Mouse (Mus musculus): ENCODE measurements at regions not wholly inside any gene's neighbourhood (a gene's known extent, or its start where the extent isn't known, plus 50 kb on each side); places are given as distances from the start of the nearest gene placed in this dataset.

GRCm38 (mm10) chr17:9752848-9753247 lies 83.3 kb upstream of the Pabpc6 start:
- TF ChIP-seq CTCF (IDR thresholded peaks at IDR 0.05 in 2 of 3, conservative IDR thresholded peaks at IDR 0.05 in 1 of 3; ENCODE audit: control insufficient read depth in 1 of 3, insufficient read depth in 1 of 3, low read depth in 2 of 3, low read length in 3 of 3, poor library complexity in 1 of 3, severe bottlenecking in 1 of 3): no peak
- TF ChIP-seq POLR2A (IDR thresholded peaks at IDR 0.05; ENCODE audit: control insufficient read depth in 1 of 2, insufficient read depth in 1 of 2, low read depth in 1 of 2, low read length in 2 of 2, poor library complexity in 1 of 2): no peak
